In the genomic region with DNA sequence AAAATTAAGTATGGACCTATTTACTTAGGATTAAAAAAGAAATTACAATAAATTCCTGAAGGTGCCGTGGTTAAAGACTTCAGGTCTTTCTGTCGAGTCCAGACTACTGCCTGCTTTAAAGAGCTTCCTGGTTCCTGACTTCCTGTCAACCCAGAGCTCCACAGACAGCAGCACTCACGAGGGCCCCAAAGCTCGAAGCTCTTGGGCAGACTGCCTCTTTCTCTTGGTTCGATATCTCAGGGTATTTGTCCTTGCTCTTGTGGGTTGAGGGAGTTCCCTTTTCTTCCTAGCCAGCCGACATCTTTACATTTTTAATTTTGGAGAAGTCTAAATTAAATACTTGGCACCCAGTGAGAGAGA, we compare ENCODE assay signal across 11 mouse cellular contexts. TPM values are rescaled to one million over a fixed set of nuclear protein-coding genes. Genes with fewer than 3 reads are reported as not detected.
DNase-seq lines count a peak whose midpoint lies in the region; ATAC-seq and TF ChIP-seq lines count a peak whose summit lies in the region.
"Had no signal": no experiment of that assay in that cellular context is flagged by ENCODE, and none has a peak within 500 bp of the region (broad histone marks: within the 10 kb centered on the region; RNA-seq: fewer than 3 reads in every experiment).

No protein-coding gene starts in this region.

- 47% methylated on average over 6 of the region's 6 CpGs for WGBS in heart, embryonic 11.5 days (ENCODE audit: insufficient replicate concordance)
- 12% methylated on average over 6 of the region's 6 CpGs for WGBS in liver, embryonic 15.5 days (ENCODE audit: insufficient replicate concordance)
- WGBS in hindbrain, embryonic 12.5 days: 64% methylated on average over 6 of the region's 6 CpGs

- TF ChIP-seq EP300 in CH12.LX (IDR thresholded peaks at IDR 0.05; ENCODE audit: low read length): 0 out of 2 replicates have a peak, but pooled peaks have one; percentile 23

- peak; percentile 16 for DNase-seq in heart, adult 8-10 months (ENCODE audit: low spot score)
- DNase-seq in CH12.LX (ENCODE audit: extremely low read depth): peak; percentile 85
- DNase-seq in ovary, postnatal 14 days (ENCODE audit: low spot score): no peak
- DNase-seq: cerebellum, postnatal 10 days; kidney, adult 18-20 months had no signal

- no peak for TF ChIP-seq RAD21 in CH12.LX (IDR thresholded peaks at IDR 0.05; ENCODE audit: low read depth, low read length)

- no peak overlapping the region for H3K4me2 ChIP-seq in heart, embryonic 11.5 days
- H3K4me2 ChIP-seq in CH12.LX (ENCODE audit: insufficient read depth, low read depth, poor library complexity, severe bottlenecking): peak overlapping the region; percentile 89
- peak overlapping the region; percentile 61 for H3K4me2 ChIP-seq in liver, embryonic 15.5 days
- H3K4me2 ChIP-seq in hindbrain, embryonic 12.5 days (replicated peaks): no peak overlapping the region

- dilution Hi-C loops in CH12.LX (cut with MboI; ENCODE audit: extremely low pct_ligation_motif_present, extremely low pct_unique_long_range_greater_than_20kb, low sequenced_read_pairs): no loop called here

- H3K36me3 ChIP-seq in heart, embryonic 11.5 days (ENCODE audit: control insufficient read depth, insufficient read depth, low read length): no peaks in the 10 kb centered on the region
- H3K36me3 ChIP-seq in CH12.LX (replicated peaks in 1 of 2; ENCODE audit: control insufficient read depth in 1 of 2, insufficient read depth in 1 of 2, low read length in 1 of 2): no peaks in the 10 kb centered on the region
- H3K36me3 ChIP-seq in liver, embryonic 15.5 days (replicated peaks): peaks cover 5% of the 10 kb centered on the region
- no peaks in the 10 kb centered on the region for H3K36me3 ChIP-seq in hindbrain, embryonic 12.5 days
- H3K36me3 ChIP-seq: midbrain, embryonic 10.5 days had no signal

- H3K9me3 ChIP-seq in heart, embryonic 11.5 days (replicated peaks; ENCODE audit: control insufficient read depth, low read length): no peaks in the 10 kb centered on the region
- no peaks in the 10 kb centered on the region for H3K9me3 ChIP-seq in CH12.LX (replicated peaks; ENCODE audit: low read length)
- H3K9me3 ChIP-seq in liver, embryonic 15.5 days (replicated peaks): no peaks in the 10 kb centered on the region
- H3K9me3 ChIP-seq in hindbrain, embryonic 12.5 days (replicated peaks): no peaks in the 10 kb centered on the region
- H3K9me3 ChIP-seq: midbrain, embryonic 10.5 days had no signal

- in situ Hi-C loops in CH12.LX (cut with MboI; ENCODE audit: low pct_ligation_motif_present, low pct_unique_long_range_greater_than_20kb, low sequenced_read_pairs): no loop called here

- no peak for TF ChIP-seq CTCF in CH12.LX (conservative IDR thresholded peaks at IDR 0.05 in 1 of 2, IDR thresholded peaks at IDR 0.05 in 1 of 2; ENCODE audit: low read depth in 2 of 2, low read length in 2 of 2)
- TF ChIP-seq CTCF in cortical plate, adult 2 months (IDR thresholded peaks at IDR 0.05; ENCODE audit: extremely low read depth, insufficient read depth, low read length): no peak

- no peak for TF ChIP-seq POLR2A in CH12.LX (IDR thresholded peaks at IDR 0.05; ENCODE audit: low read depth, low read length)
- no peak for TF ChIP-seq POLR2A in cortical plate, adult 2 months (IDR thresholded peaks at IDR 0.05; ENCODE audit: extremely low read depth, insufficient read depth, low read length)

- 0 out of 2 replicates have a peak, but pooled peaks cover 11% of the 10 kb centered on the region for H3K4me1 ChIP-seq in heart, embryonic 11.5 days (ENCODE audit: control insufficient read depth, insufficient read depth, low read length)
- peaks cover 13 to 33% of the 10 kb centered on the region in 2 experiments for H3K4me1 ChIP-seq in CH12.LX (ENCODE audit: control insufficient read depth in 1 of 2, insufficient read depth in 2 of 2)
- H3K4me1 ChIP-seq in cortical plate, adult 2 months (ENCODE audit: control insufficient read depth, insufficient read depth, low read length): peaks cover 3% of the 10 kb centered on the region
- H3K4me1 ChIP-seq in liver, embryonic 15.5 days (replicated peaks): peaks cover 51% of the 10 kb centered on the region
- no peaks in the 10 kb centered on the region for H3K4me1 ChIP-seq in hindbrain, embryonic 12.5 days

- H3K27me3 ChIP-seq in heart, embryonic 11.5 days (ENCODE audit: control insufficient read depth, insufficient read depth, low read length): no peaks in the 10 kb centered on the region
- no peaks in the 10 kb centered on the region for H3K27me3 ChIP-seq in CH12.LX (replicated peaks)
- 0 out of 2 replicates have a peak, but pooled peaks cover 3% of the 10 kb centered on the region for H3K27me3 ChIP-seq in liver, embryonic 15.5 days
- H3K27me3 ChIP-seq in hindbrain, embryonic 12.5 days: no peaks in the 10 kb centered on the region

- peaks cover 15% of the 10 kb centered on the region for H3K79me2 ChIP-seq in CH12.LX (replicated peaks; ENCODE audit: control insufficient read depth, extremely low read depth, insufficient read depth, poor library complexity, severe bottlenecking)

- ATAC-seq in heart, embryonic 11.5 days (replicated peaks; ENCODE audit: insufficient number of reproducible peaks, low FRiP score, low TSS enrichment): no peak
- ATAC-seq in liver, embryonic 15.5 days (ENCODE audit: insufficient read depth): no peak
- no peak for ATAC-seq in inflammation-experienced regulatory T-cells, adult 6 months
- ATAC-seq in hindbrain, embryonic 12.5 days (ENCODE audit: low FRiP score): no peak

- no peak overlapping the region for H3K9ac ChIP-seq in heart, embryonic 11.5 days (ENCODE audit: low read depth, low read length)
- peak overlapping the region; percentile 88 for H3K9ac ChIP-seq in CH12.LX (ENCODE audit: insufficient read depth, low read depth)
- peak overlapping the region; percentile 33; the same call in 1 of the 2 replicates for H3K9ac ChIP-seq in liver, embryonic 15.5 days
- H3K9ac ChIP-seq in hindbrain, embryonic 12.5 days: no peak overlapping the region

- no peak overlapping the region for H3K4me3 ChIP-seq in heart, embryonic 11.5 days (ENCODE audit: low read depth, low read length)
- peak overlapping the region in 1 of 3 experiments; percentile 57 for H3K4me3 ChIP-seq in CH12.LX (replicated peaks in 1 of 3; ENCODE audit: low read depth in 2 of 3, low read length in 2 of 3, poor library complexity in 1 of 3)
- no peak overlapping the region for H3K4me3 ChIP-seq in cortical plate, adult 2 months (ENCODE audit: insufficient read depth, low read length)
- peak overlapping the region; percentile 39 for H3K4me3 ChIP-seq in liver, embryonic 15.5 days (replicated peaks)
- no peak overlapping the region for H3K4me3 ChIP-seq in hindbrain, embryonic 12.5 days
- H3K4me3 ChIP-seq: midbrain, embryonic 10.5 days had no signal

- H3K27ac ChIP-seq in heart, embryonic 11.5 days (ENCODE audit: low read depth, low read length): no peak overlapping the region
- H3K27ac ChIP-seq in CH12.LX (ENCODE audit: insufficient read depth, low read depth): peak overlapping the region; percentile 98
- peak overlapping the region; percentile 47 for H3K27ac ChIP-seq in cortical plate, adult 2 months (ENCODE audit: insufficient read depth, low read length)
- peak overlapping the region; percentile 83 for H3K27ac ChIP-seq in liver, embryonic 15.5 days (replicated peaks)
- no peak overlapping the region for H3K27ac ChIP-seq in hindbrain, embryonic 12.5 days
- H3K27ac ChIP-seq: midbrain, embryonic 10.5 days had no signal

TF ChIP-seq in CH12.LX, 34 proteins besides CTCF, POLR2A, EP300 and RAD21:
- peak; percentile 88 for TF ChIP-seq ELF1 (IDR thresholded peaks at IDR 0.05; ENCODE audit: low read depth, low read length)
- no peak for TF ChIP-seq ZKSCAN1 (IDR thresholded peaks at IDR 0.05; ENCODE audit: borderline replicate concordance, low read depth, low read length)
- no peak for TF ChIP-seq IRF4 (IDR thresholded peaks at IDR 0.05; ENCODE audit: low read depth, low read length)
- no peak for TF ChIP-seq E2F4 (IDR thresholded peaks at IDR 0.05; ENCODE audit: insufficient replicate concordance, low read depth, low read length)
- TF ChIP-seq ZC3H11A (IDR thresholded peaks at IDR 0.05; ENCODE audit: low read depth, low read length): no peak
- peak; percentile 98 for TF ChIP-seq MAX (IDR thresholded peaks at IDR 0.05; ENCODE audit: low read length)
- TF ChIP-seq HCFC1 (IDR thresholded peaks at IDR 0.05; ENCODE audit: low read depth, low read length): peak; percentile 52
- 0 out of 2 replicates have a peak, but pooled peaks have one; percentile 10 for TF ChIP-seq RCOR1 (conservative IDR thresholded peaks at IDR 0.05; ENCODE audit: low read depth, low read length)
- TF ChIP-seq ZMIZ1 (IDR thresholded peaks at IDR 0.05; ENCODE audit: low read depth, low read length): peak; percentile 43; the same call in 1 of the 2 replicates
- TF ChIP-seq TBP (conservative IDR thresholded peaks at IDR 0.05; ENCODE audit: low read depth, low read length): no peak; the same call in 1 of the 2 replicates

RNA-seq across cellular contexts. Expression of a gene that starts 48.3 kb away (rescaled TPM):
- total RNA-seq in heart, adult 8-10 months (2022): 1 to 10 TPM; 3.6 to 8.6 (median 4.2) TPM
- polyA plus RNA-seq in heart, embryonic 11.5 days (2014; fragmentation: Nextera tagmentation; extraction: Ambion mirVana): 11.3 and 17.1 TPM in 2 replicates
- total RNA-seq in CH12.LX (2012; rRNA removed) (15.5 and 16.7 TPM in 2 replicates), CH12.LX (2014; rRNA removed) (7.3 and 7.6 TPM in 2 replicates)
- 18.4 and 18.6 TPM in 2 replicates for polyA plus RNA-seq in CH12.LX (2012; ENCODE audit: insufficient read length, low read depth)
- 42.8 and 43.2 TPM in 2 replicates for polyA plus RNA-seq in cortical plate, adult 2 months (2012; rRNA removed)
- 54.4 and 57.0 TPM in 2 replicates for polyA plus RNA-seq in liver, embryonic 15.5 days (2015; fragmentation: Nextera tagmentation; extraction: Ambion mirVana)
- 1 to 10 TPM in 2 of 3 experiments, under 1 TPM in 1; 0.87 to 6.0 (median 3.3) TPM for polyA plus RNA-seq in inflammation-experienced regulatory T-cells, adult 6 months (2017; shearing (Covaris generic))
- 15.7 and 16.5 TPM in 2 replicates for polyA plus RNA-seq in hindbrain, embryonic 12.5 days (2016; fragmentation: Nextera tagmentation; extraction: Ambion mirVana)

Comparison
In these comparisons a context has a peak if more than half of its experiments do, and no peak if none do; other contexts are left out.
1. H3K27ac ChIP-seq: peak in CH12.LX (single experiment), cortical plate, adult 2 months (single experiment) and liver, embryonic 15.5 days (single experiment); none in heart, embryonic 11.5 days (single experiment) and hindbrain, embryonic 12.5 days (single experiment).
2. H3K4me2 ChIP-seq: peak in CH12.LX (single experiment) and liver, embryonic 15.5 days (single experiment); none in heart, embryonic 11.5 days (single experiment) and hindbrain, embryonic 12.5 days (single experiment).
3. H3K9ac ChIP-seq: peak in CH12.LX (single experiment) and liver, embryonic 15.5 days (single experiment); none in heart, embryonic 11.5 days (single experiment) and hindbrain, embryonic 12.5 days (single experiment).